Mouse (Mus musculus) gastrocnemius, adult 18-20 months (tissue): ENCODE measurements around the gene Gm17490. TPM values are rescaled to one million over a fixed set of nuclear protein-coding genes. Genes with fewer than 3 reads are reported as not detected.
"Not testable (repeated sequence)": the region's sequence is repeated elsewhere in the genome, so short reads cannot be mapped to it uniquely, and the experiment has no call there.

Source experiments
- DNase-seq: peaks from one replicate; pipeline ENCODE4 v3.0.0; 2021; ENCODE audit warnings: low spot score
- total RNA-seq, 2 experiments: library from RNA; stranded (reverse); gene quantifications; 2 replicates each; pipeline ENCODE4 v1.2.3; 2021

The Gm17490 gene
- total RNA-seq, 2 experiments from 2014 or later, result not detected

DNA sequence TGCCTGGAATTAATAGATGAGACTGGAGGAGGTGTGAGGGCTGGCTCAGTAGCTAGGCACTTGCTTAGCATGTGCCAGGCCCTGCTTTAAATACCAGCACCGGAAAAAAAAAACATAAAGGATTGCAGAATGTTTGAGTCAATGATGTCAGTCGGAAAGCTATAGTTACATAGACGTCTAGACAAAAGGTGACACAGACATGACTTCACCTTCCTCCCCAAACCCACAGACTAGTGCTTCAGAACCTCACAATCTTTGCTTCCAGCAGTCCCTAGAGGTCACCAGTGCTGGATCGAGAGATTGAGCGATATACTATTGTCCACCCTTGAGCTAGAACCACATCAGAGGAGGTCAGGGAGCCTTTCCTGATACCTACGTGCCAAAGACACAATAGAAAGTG is 9.0 kb upstream of the Gm17490 start:
- DNase-seq, result no peak

- DNase-seq, result no peak
Measured at GRCm38 (mm10) chr2:11623726-11624125, 2.3 kb downstream of the Gm17490 start.

DNA sequence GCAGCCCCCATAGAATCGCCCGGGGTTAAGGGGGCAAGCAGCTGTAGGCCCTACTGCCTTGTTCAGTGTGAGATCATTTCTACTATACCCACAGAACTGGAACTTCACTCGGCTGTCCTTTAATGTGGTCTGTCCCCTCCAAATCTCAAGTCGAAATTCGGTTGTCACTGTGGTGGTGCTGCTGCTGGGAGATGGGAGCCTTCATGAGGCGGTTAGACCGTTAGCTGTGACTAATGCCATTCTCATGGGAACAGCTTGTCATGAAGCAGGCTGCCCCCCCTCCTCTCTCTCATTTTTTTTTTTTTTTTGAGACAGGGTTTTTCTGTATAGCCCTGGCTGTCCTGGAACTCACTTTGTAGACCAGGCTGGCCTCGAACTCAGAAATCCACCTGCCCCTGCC is 2.9 kb downstream of the Gm17490 start:
- DNase-seq, result no peak

DNA sequence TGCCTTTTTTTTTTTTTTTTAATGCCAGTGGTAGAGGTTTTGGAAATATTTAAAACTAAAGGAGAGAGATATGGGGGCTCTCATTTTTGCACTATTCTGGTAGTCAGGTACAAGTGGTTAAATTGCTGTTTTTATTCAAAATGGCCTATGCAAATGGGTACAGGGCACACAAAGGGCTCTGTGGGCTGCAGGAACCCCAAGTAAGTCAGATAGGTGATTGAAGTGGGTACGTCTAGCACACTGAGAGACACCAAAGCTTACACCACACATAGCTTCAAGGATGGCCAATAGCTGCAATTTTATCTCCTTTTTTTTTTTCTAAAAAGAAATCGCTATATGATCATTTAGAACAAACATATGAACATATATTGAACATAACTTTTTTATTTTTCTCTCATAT is 6.5 kb downstream of the Gm17490 start:
- DNase-seq, result no peak

DNA sequence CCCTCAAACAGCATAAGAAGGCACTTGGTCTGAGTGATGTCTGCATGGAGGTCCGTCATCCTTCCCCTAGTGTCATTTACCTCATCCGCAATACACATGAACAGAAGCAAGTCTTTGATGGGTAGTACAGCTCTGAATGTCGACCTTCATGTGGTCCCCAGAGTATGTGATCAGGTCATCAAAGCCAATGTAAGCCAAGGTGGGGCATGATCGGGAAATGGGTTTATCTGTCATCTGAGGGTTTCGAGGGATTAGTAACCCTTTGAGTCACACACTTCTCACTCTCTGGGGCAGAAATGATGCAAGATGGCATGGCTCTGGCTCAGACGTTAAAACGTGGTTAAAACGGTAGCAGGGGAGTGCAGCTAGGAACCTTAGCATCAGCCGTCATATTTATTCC is 9.2 kb downstream of the Gm17490 start:
- DNase-seq, result no peak

DNA sequence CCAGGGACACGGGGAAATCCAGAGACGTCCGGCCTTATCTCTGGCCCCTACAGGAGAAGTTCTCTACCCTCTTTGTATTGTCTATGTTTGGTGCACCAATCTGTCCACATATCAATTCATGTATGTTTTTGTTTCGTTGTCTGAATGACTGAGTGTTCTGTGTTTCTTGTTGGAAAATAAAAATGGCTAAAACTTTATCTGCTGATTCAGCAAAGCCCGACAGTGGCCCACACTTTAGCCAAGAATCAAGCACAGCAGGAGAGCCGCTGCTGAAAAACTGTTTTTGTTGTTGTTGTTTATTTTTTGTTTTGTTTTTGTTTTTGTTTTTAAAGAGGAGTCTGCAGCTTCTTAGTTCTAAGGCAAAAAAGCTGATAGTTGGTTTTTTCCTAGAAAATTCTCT is 13.1 kb downstream of the Gm17490 start:
- DNase-seq, result not testable (repeated sequence)

DNA sequence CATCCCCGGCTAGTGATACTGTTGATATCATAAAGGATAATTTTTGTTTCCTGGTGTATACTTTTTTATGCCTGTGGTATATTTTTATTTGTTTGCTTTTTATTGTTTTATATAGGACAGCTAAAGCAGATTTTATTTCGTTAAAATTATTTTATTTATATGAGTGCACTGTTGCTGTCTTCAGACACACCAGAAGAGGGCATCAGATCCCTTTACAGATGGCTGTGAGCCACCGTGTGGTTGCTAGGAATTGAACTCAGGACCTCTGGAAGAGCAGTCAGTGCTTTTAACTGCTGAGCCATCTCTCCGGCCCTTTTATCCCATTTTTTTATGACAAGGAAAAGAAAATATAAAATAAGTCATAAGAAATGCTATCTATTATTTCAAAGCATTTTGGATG is 19.3 kb downstream of the Gm17490 start:
- not testable (repeated sequence) for DNase-seq

GRCm38 (mm10) chr2:11604911-11605310 is 21.2 kb downstream of the Gm17490 start:
- DNase-seq, result no peak

DNA sequence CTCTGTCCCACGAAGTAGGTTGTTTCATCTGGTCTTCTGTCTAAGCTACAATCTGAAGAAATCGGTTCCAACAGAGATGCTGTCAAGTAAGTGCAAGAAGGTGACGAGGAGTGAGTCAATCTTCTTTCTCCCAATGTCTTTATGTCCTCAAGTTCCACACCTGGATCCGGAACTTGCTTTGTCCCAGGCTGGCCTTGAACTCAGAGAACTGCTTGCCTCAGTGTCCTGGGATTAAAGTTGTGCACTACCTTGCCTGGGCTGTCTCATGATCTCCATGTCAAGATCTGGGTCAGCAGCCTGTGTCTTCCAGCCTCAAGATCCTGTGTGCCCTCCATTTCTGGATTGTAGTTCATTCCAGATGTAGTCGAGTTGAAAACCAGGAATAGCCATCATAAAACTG is 22.0 kb downstream of the Gm17490 start, which contains the start of gene Rbm17:
TSS of gene Rbm17 (minus strand) at position 101 of the 400 bp plus-strand sequence.
- DNase-seq, result no peak

GRCm38 (mm10) chr2:11602506-11603489 is 23.3 kb downstream of the Gm17490 start:
- DNase-seq, result peak; percentile 95

- no peak for DNase-seq
Measured at GRCm38 (mm10) chr2:11601795-11602194, 24.3 kb downstream of the Gm17490 start.

DNA sequence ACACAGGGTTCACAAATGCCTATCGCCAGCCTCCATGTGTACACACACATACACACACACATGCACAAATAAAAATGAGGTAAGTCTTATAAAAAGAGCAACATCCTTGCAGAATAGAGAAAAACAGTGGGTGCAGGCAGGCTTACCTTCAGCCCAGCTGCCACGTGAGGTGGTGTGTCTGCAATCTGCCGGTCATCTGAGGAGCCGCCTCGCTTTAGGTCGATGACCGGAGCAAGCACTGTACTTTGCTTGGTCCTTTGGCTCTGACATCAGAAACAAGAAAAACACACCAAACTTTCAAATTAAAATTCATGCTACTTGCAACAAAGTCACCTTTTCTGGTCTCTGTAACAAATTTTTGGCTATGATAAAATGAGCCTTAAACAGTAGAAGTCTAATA is 28.2 kb downstream of the Gm17490 start:
- no peak for DNase-seq

DNA sequence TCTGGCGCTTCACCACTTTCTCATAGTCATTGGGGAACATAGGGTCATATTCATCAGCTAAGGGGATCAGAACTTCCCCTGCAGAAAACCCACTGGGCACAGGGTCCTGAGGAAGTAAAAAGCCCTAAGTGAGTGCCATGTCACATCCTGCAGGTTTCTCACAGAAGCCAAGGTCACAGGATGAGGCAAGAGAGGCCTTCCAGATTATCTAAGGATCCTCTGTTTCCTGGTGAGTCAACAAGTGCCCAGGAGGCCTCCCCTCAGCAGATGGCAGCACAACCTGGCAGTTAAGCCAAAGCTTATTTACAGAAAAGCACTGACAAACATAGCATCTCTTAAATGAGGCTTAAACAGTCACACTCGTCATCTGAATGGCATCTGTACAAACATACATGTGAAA is 29.4 kb downstream of the Gm17490 start:
- DNase-seq, result no peak

DNA sequence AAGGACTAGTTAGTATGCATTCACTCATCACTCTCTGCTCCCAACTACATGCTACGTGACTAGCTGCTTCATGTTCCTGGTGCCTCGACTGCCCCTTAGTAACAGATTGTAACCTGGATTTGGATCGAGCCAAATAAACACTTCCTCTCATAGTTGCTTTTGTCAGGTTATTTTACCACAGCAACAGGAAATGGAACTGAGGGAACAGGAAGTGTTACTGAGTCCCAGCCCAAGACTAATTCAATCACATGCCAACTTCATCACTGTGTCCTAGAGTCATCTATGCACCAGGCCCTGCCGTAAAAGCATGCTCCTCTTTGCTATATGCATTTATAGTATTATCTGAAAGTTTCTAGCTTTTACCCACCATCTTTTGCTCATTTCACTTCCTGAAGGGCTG is 38.1 kb downstream of the Gm17490 start:
- DNase-seq, result no peak

- DNase-seq, result no peak
Measured at GRCm38 (mm10) chr2:11579399-11579798, 46.7 kb downstream of the Gm17490 start.

- no peak for DNase-seq
Measured at GRCm38 (mm10) chr2:11578187-11578586, 47.9 kb downstream of the Gm17490 start.

Other genes with a start within 250 kb of the Gm17490 start
- 100 to 1,000 TPM; 140 to 400 TPM for gene Pfkfb3, start 72.2 kb downstream of the Gm17490 start, total RNA-seq
- gene Rbm17, start 22.1 kb downstream of the Gm17490 start, total RNA-seq, result 10 to 100 TPM; 54.7 to 55.5 TPM
- gene Il2ra, start 16.5 kb upstream of the Gm17490 start, total RNA-seq, result under 1 TPM; 0.43 to 0.59 TPM
- 10 to 100 TPM; 17.6 to 29.5 TPM for gene Il15ra, start 79.0 kb upstream of the Gm17490 start, total RNA-seq
- 10 to 100 TPM; 19.3 to 19.5 TPM for gene Fbh1, start 151.3 kb upstream of the Gm17490 start, total RNA-seq
- gene Ankrd16, start 151.6 kb upstream of the Gm17490 start, total RNA-seq, result 10 to 100 TPM; 20.9 to 22.1 TPM